Mouse (Mus musculus): Measurements from ENCODE around the gene Tmem151a. TPM values are rescaled to one million over a fixed set of nuclear protein-coding genes. Genes with fewer than 3 reads are reported as not detected.

Tmem151a gene
- polyA plus RNA-seq, 1 experiment, result 6.0 TPM

DNA sequence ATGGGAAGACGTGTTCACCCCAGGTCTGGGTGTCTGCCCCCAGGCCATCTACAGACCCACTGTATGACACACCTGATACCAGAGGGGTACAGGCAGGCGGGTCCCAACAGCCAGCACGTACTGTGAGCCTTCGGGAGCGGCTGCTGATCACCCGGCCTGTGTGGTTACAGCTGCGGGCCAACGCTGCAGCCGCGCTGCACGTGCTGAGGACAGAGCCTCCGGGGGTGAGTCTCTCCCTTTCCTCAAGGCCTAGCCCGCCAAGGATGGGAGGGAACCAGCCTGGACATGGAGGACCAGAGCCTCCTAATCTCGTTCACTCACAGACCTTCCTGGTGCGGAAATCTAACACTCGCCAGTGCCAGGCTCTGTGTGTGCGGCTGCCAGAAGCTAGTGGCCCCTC is 34.3 kb downstream of the Tmem151a start:
- Histone ChIP-seq H3K4me1 (ENCODE audit: control insufficient read depth, insufficient read depth, low read length) (0 out of 2 replicates have a peak, but pooled peaks cover 2% of the 10 kb centered on the region), H3K27ac (ENCODE audit: insufficient read depth, low read length) (peak overlapping the region; percentile 87), H3K4me3 (ENCODE audit: insufficient read depth, low read length) (peak overlapping the region; percentile 69)
- TF ChIP-seq CTCF (IDR thresholded peaks at IDR 0.05; ENCODE audit: borderline replicate concordance, insufficient read depth, low read length) (no peak), POLR2A (IDR thresholded peaks at IDR 0.05; ENCODE audit: low read depth, low read length) (no peak; the same call in 1 of the 2 replicates)

DNA sequence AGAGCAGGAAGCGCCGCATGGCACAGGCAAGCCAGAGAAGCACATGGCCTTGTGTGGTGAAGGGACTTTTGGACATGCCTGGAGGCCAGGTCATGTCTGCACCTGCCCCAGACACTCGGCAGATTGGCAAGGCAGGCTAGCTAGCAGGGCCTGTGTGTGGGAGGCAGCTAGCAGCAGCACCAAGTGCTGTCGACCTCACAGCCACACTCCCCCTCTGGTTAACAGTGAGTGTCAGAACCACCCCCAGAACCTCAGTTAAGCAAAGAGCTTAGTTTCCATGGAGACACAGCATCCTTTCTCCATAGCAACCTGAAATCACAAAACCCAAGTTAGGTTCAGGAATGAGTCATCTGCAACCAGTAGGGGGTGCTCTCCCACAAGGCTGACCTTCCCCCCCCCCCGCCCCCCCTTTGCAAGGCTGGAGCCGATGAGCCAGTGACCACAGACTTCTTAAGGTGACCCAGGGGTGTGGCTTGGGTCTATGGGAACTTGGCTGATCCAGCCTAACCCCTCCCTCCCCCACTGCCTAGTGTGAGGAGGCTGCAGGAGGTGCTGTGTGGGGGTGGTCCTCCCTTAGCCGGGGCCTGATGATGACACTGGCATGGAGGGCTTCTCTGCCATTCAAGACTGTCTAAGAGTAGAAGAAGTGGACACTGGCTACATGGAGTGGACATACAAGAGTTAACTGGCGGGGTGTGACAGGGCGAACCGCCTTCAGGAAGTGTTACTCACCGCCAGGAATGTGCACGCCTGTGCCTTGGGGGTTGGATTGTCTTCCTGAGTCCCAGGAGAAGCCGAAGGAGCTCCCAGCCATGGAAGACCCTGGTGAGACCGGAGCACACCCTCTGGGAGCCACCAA is 35.1 kb downstream of the Tmem151a start, which contains the start of gene Rin1:
TSS of gene Rin1 (plus strand) at position 435 of the 859 bp plus-strand sequence.
- Histone ChIP-seq H3K4me1 (ENCODE audit: control insufficient read depth, insufficient read depth, low read length) (0 out of 2 replicates have a peak, but pooled peaks cover 7% of the 10 kb centered on the region), H3K27ac (ENCODE audit: insufficient read depth, low read length) (peak within 1 kb of the TSS; percentile 87), H3K4me3 (ENCODE audit: insufficient read depth, low read length) (peak within 1 kb of the TSS; percentile 69)
- no peak for TF ChIP-seq CTCF (IDR thresholded peaks at IDR 0.05; ENCODE audit: borderline replicate concordance, insufficient read depth, low read length)
- peak; percentile 88 for TF ChIP-seq POLR2A (IDR thresholded peaks at IDR 0.05; ENCODE audit: low read depth, low read length)

DNA sequence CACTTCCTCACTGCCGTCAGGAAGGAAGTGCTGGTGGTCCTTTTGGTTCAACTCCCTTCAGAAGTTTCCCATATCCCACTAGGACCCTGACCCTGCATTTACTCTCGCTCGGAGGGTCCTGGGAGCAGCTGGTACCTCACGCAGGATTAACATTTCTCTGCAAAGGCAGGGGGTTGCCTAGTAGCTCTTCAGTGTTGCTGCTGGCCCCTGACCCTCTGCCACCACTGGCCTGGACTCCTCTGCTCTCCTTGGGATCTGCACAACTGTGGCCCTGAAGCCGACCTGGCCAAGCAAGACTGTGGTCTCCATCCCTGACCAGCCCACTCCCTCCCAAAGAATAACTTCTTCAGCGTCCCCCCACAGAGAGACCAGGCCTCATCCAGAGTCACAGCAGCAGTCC is 36.0 kb downstream of the Tmem151a start:
- Histone ChIP-seq H3K4me3 (ENCODE audit: insufficient read depth, low read length) (no peak overlapping the region), H3K27ac (ENCODE audit: insufficient read depth, low read length) (peak overlapping the region; percentile 65), H3K4me1 (ENCODE audit: control insufficient read depth, insufficient read depth, low read length) (0 out of 2 replicates have a peak, but pooled peaks cover 7% of the 10 kb centered on the region)
- TF ChIP-seq CTCF (IDR thresholded peaks at IDR 0.05; ENCODE audit: borderline replicate concordance, insufficient read depth, low read length), result no peak
- no peak for TF ChIP-seq POLR2A (IDR thresholded peaks at IDR 0.05; ENCODE audit: low read depth, low read length)

DNA sequence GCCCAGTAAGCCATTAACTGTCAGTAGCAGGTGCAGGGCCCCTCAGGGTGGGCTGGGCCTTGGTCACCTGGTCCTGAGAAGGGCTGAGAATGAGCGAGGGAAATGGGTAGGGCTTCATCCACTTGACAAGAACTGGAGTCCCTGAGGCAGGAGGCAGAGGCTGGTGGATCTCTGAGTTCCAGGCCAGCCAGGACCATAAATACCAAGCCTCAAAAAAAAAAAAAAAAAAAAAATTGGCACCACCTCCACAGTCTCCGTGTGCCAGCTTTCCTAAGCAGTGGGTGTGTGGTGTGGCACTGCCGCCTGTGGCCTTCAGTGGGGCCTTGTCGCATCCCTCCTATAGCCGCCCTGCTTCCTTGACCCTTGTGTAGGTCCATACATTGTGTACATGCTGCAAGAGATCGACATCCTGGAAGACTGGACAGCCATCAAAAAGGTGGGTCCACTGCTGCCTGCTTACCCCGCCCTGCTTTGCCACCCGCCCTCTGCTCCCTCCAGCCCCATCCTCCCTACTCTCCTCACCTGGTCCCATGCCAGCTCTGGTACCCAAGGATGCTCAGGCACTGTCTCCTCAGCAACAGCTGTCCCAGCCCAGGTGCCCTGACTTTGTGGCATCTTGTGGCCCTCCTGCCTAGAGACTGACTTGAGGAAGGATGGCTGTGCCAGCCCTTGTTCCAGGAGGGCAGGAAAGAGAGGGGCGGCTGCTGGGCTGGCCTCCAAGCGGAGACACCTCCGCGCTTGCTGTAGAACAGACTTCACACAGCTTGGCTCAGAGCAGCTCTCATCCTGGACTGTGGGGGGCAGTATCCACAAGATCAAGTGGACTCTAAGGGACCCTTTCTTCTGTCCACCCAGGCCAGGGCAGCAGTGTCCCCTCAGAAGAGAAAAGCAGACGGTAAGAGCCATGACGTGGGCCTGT is 36.9 kb downstream of the Tmem151a start:
- H3K27ac ChIP-seq (ENCODE audit: insufficient read depth, low read length), result no peak overlapping the region
- TF ChIP-seq CTCF (IDR thresholded peaks at IDR 0.05; ENCODE audit: borderline replicate concordance, insufficient read depth, low read length), result no peak
- TF ChIP-seq POLR2A (IDR thresholded peaks at IDR 0.05; ENCODE audit: low read depth, low read length), result no peak

DNA sequence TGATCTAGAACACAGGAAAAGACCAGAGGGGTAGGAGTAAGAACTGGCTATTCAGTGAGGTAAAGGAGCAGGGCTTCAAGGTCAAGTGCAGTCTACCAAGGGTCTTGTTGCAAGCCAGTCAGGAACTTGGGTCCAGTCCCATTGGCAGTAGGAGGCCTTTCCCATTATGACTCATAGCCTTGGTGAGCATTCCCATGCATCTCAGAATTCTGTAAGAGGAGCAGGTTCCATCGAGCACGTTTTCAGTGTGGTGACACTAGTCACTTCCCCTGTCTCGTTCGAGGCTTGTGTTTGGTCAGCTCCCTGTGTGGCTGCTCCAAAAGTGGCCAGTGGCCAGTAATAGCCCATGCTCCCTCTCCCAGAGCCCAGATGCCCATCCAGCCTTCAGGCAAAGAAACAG is 39.8 kb downstream of the Tmem151a start:
- no peak overlapping the region for H3K4me3 ChIP-seq (ENCODE audit: insufficient read depth, low read length)
- H3K4me1 ChIP-seq (ENCODE audit: control insufficient read depth, insufficient read depth, low read length), result peaks cover 10% of the 10 kb centered on the region; the same call in 1 of the 2 replicates
- 0 out of 2 replicates have a peak overlapping the region, but pooled peaks have one; percentile 8 for H3K27ac ChIP-seq (ENCODE audit: insufficient read depth, low read length)
- TF ChIP-seq POLR2A (IDR thresholded peaks at IDR 0.05; ENCODE audit: low read depth, low read length) (no peak), CTCF (IDR thresholded peaks at IDR 0.05; ENCODE audit: borderline replicate concordance, insufficient read depth, low read length) (no peak)

More for the DNA sequence above, 36.9 kb downstream of the Tmem151a start:
- Histone ChIP-seq H3K4me3 (ENCODE audit: insufficient read depth, low read length) (no peak overlapping the region), H3K4me1 (ENCODE audit: control insufficient read depth, insufficient read depth, low read length) (0 out of 2 replicates have a peak, but pooled peaks cover 7% of the 10 kb centered on the region)

DNA sequence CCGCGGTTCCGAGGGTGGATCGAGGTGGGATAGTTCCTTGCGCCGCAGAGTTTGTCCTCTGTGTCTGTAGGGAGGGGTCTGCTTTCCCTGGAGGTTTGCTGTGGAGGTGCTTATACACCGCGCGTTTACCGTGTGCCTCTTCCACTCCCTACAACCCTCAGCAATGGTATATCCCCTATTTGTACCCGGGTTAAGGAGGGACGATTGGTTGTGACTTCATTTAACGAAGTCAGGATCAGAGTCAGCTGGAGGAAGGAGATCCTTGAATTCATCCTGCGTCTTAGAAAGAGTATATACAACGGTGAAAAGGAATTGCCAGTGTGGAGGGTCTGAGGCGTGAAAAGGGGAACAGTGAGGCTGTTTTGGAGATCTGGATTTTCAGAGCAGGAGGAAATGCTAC is 43.7 kb downstream of the Tmem151a start:
- peak overlapping the region; percentile 45 for H3K27ac ChIP-seq (ENCODE audit: insufficient read depth, low read length)
- peak overlapping the region; percentile 70 for H3K4me3 ChIP-seq (ENCODE audit: insufficient read depth, low read length)
- H3K4me1 ChIP-seq (ENCODE audit: control insufficient read depth, insufficient read depth, low read length), result peaks cover 11% of the 10 kb centered on the region; the same call in 1 of the 2 replicates
- TF ChIP-seq POLR2A (IDR thresholded peaks at IDR 0.05; ENCODE audit: low read depth, low read length) (no peak; the same call in 1 of the 2 replicates), CTCF (IDR thresholded peaks at IDR 0.05; ENCODE audit: borderline replicate concordance, insufficient read depth, low read length) (no peak)

DNA sequence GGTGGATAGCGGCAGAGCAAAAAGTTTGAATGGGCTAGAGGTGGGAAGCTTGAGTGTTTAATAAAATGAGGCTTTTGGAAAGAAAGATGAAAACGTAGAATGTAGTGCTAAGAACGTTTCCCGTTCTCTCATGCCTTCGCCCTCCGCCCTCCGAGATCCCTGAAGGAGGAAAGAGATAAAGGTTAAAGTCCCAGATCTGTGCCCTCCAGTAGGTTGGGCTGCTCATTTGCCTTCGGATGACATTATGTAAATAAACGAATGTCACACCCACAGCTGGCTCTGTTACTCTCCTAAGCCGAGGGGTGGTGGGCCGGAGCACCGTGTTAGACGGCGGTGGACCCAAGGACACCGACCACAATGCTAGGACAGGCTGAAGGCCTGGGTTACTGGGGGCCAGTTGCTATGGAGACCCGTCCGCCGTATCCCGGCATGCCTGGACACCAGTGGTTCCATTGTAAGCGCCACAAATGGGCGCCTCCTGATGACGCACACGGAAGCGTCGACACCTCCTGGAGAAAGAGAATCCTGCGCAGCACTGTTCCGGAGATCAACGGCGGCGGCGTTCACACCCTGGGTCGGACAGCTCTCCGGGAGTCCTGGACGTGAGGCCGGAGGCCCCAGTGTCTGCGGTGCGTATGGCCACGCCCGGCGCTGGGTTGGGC is 44.3 kb downstream of the Tmem151a start, which contains the start of gene Brms1:
TSS of gene Brms1 (plus strand) at position 493 of the 662 bp plus-strand sequence.
- TF ChIP-seq CTCF (IDR thresholded peaks at IDR 0.05; ENCODE audit: borderline replicate concordance, insufficient read depth, low read length) (no peak), POLR2A (IDR thresholded peaks at IDR 0.05; ENCODE audit: low read depth, low read length) (peak; percentile 59)
- Histone ChIP-seq H3K4me3 (ENCODE audit: insufficient read depth, low read length) (peak within 1 kb of the TSS; percentile 70), H3K4me1 (ENCODE audit: control insufficient read depth, insufficient read depth, low read length) (peaks cover 11% of the 10 kb centered on the region; the same call in 1 of the 2 replicates), H3K27ac (ENCODE audit: insufficient read depth, low read length) (peak within 1 kb of the TSS; percentile 45)

DNA sequence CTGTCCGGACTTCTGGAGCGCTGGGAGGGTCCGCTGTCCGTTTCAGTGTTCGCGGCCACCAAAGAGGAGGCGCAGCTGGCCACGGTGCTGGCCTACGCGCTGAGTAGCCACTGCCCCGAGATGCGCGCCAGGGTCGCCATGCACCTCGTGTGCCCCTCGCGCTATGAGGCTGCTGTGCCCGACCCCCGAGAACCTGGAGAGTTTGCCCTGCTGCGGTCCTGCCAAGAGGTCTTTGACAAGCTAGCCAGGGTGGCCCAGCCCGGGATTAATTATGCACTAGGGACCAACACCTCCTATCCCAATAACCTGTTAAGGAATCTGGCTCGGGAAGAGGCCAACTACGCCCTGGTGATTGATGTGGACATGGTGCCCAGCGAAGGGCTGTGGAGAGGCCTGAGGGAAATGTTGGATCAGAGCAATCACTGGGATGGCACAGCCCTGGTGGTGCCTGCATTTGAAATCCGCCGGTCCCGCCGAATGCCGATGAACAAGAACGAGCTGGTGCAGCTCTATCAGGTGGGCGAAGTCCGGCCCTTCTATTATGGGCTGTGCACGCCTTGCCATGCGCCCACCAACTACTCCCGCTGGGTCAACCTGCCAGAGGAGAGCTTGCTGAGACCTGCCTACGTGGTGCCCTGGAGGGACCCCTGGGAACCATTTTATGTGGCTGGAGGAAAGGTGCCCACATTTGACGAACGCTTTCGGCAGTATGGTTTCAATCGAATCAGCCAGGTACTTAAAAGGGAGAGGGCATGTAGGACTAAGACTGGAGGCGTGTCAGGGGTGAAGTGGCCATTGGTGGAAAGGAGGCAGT is 45.8 kb downstream of the Tmem151a start:
- Histone ChIP-seq H3K27ac (ENCODE audit: insufficient read depth, low read length) (no peak overlapping the region), H3K4me1 (ENCODE audit: control insufficient read depth, insufficient read depth, low read length) (peaks cover 6% of the 10 kb centered on the region; the same call in 1 of the 2 replicates), H3K4me3 (ENCODE audit: insufficient read depth, low read length) (peak overlapping the region; percentile 70)
- TF ChIP-seq CTCF (IDR thresholded peaks at IDR 0.05; ENCODE audit: borderline replicate concordance, insufficient read depth, low read length) (no peak), POLR2A (IDR thresholded peaks at IDR 0.05; ENCODE audit: low read depth, low read length) (no peak)

Measured in embryonic fibroblast, embryonic 13.5 days (primary cell).